8 mouse cellular contexts compared by ENCODE assay signal in the genomic region with DNA sequence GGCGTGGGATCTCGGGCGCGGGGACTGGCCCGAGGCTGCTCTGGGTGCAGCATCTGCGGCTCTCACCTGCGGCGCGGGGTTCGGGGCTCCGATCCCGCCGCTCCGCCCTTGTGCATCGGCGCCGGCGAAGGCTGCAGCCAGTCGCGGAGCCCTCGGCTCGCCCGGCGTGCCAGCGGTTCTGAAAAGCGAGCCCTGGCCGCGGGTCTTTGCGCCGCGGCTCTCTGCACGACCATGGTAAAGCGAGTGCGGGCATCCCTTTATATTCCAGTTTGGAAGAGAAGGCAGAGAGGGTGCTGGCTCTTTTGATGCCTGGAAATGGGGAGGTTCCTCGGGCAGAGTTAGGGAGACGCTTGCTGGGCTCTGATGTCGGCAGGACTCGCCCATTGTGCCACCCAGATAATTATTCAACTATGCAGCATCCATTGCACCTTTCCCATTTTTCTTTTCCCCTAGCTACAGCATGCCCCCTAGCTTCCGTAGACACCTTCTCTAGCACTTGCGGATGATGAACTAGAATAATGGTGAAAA. TPM values are rescaled to one million over a fixed set of nuclear protein-coding genes. Genes with fewer than 3 reads are reported as not detected.
A peak's percentile ranks its signal among the peaks of the same experiment; 100 is the strongest.
DNase-seq lines count a peak whose midpoint lies in the region; ATAC-seq and TF ChIP-seq lines count a peak whose summit lies in the region.

No protein-coding gene starts in this region.

- no peak for TF ChIP-seq POLR2A in small intestine, adult 2 months (IDR thresholded peaks at IDR 0.05; ENCODE audit: low read depth, low read length)

- peak; percentile 8 for DNase-seq in T-cell, adult 2 months (ENCODE audit: low spot score)
- peak; percentile 71 to 75 for DNase-seq in cerebellum, adult 18-20 months
- peak; percentile 47 for DNase-seq in forelimb bud, embryonic 11.5 days (ENCODE audit: low read depth, low spot score)
- DNase-seq in induced T-regulatory cell, adult 2 months (ENCODE audit: low read depth), result peak; percentile 43
- DNase-seq in left cerebral cortex, postnatal 14 days (ENCODE audit: low spot score in 2 of 2), result peak; percentile 48 to 49
- peak; percentile 97 for DNase-seq in midbrain, embryonic 11.5 days (ENCODE audit: low spot score, missing footprints)

- peak overlapping the region; percentile 96 for H3K9ac ChIP-seq in midbrain, embryonic 11.5 days (ENCODE audit: low read length)

- peak overlapping the region; percentile 95 for H3K4me3 ChIP-seq in midbrain, embryonic 11.5 days (ENCODE audit: low read depth, low read length)
- H3K4me3 ChIP-seq in small intestine, adult 2 months (ENCODE audit: low read depth, low read length), result peak overlapping the region; percentile 70

- TF ChIP-seq CTCF in small intestine, adult 2 months (IDR thresholded peaks at IDR 0.05; ENCODE audit: extremely low read depth, insufficient read length, insufficient replicate concordance, low read depth, low read length), result peak; percentile 19; the same call in 1 of the 2 replicates

- H3K4me1 ChIP-seq in midbrain, embryonic 11.5 days (ENCODE audit: control insufficient read depth, insufficient read depth, low read length), result peaks cover 5% of the 10 kb centered on the region
- no peaks in the 10 kb centered on the region for H3K4me1 ChIP-seq in small intestine, adult 2 months (ENCODE audit: control insufficient read depth, insufficient read depth, insufficient read length, low read length)

- H3K36me3 ChIP-seq in midbrain, embryonic 11.5 days (ENCODE audit: control insufficient read depth, insufficient read depth, low read length), result no peaks in the 10 kb centered on the region
- H3K36me3 ChIP-seq in small intestine, adult 2 months (ENCODE audit: control insufficient read depth, insufficient read depth, low read length), result no peaks in the 10 kb centered on the region

- intact Hi-C loops in left cerebral cortex, postnatal 14 days (cut with DNase I), result loop anchor here (5.0 kb wide), 3 partner anchors 42 to 232 kb away; no protein-coding TSS in a partner anchor

- H3K27me3 ChIP-seq in midbrain, embryonic 11.5 days (ENCODE audit: control insufficient read depth, insufficient read depth, low read length), result no peaks in the 10 kb centered on the region
- peaks cover 13% of the 10 kb centered on the region for H3K27me3 ChIP-seq in small intestine, adult 2 months (ENCODE audit: control insufficient read depth, insufficient read depth, low read length)

- no peaks in the 10 kb centered on the region for H3K9me3 ChIP-seq in midbrain, embryonic 11.5 days (ENCODE audit: control insufficient read depth, low read length)

- WGBS in midbrain, embryonic 11.5 days, result 0% methylated on average over 36 of the region's 40 CpGs
- WGBS in small intestine, adult 2 months, result under 1% methylated on average over 40 of the region's 40 CpGs

- peak overlapping the region; percentile 53 for H3K4me2 ChIP-seq in midbrain, embryonic 11.5 days

- ATAC-seq in midbrain, embryonic 11.5 days (ENCODE audit: low FRiP score), result peak; percentile 3; the same call in 1 of the 2 replicates
- ATAC-seq in megakaryocyte progenitor cell, adult 5-6 weeks (replicated peaks; ENCODE audit: poor library complexity), result no peak

- peak overlapping the region; percentile 96 for H3K27ac ChIP-seq in midbrain, embryonic 11.5 days (ENCODE audit: low read depth, low read length)
- H3K27ac ChIP-seq in small intestine, adult 2 months (ENCODE audit: insufficient read depth, low read depth, low read length), result no peak overlapping the region

RNA-seq across cellular contexts. Expression of a gene that starts 1.1 kb away (rescaled TPM):
- total RNA-seq in left cerebral cortex, postnatal 14 days (2021), result 100 to 1,000 TPM; 327 to 340 TPM
- polyA plus RNA-seq in midbrain, embryonic 11.5 days (2014; fragmentation: Nextera tagmentation; extraction: Ambion mirVana), result 49.1 and 55.3 TPM in 2 replicates
- 0.87 and 1.3 TPM in 2 replicates for polyA plus RNA-seq in small intestine, adult 2 months (2012; rRNA removed)
- total RNA-seq in megakaryocyte progenitor cell, adult 5-6 weeks (2015), result 0.07 TPM in 1 of 2 replicates, not detected in the other
- not detected in 2 replicates for total RNA-seq in megakaryocyte progenitor cell, adult 5-6 weeks (2017)

RNA-seq across cellular contexts. Expression of a gene that starts 1.2 kb away (rescaled TPM):
- 10 to 100 TPM; 41.3 to 48.3 TPM for total RNA-seq in left cerebral cortex, postnatal 14 days (2021)
- 38.7 and 38.9 TPM in 2 replicates for polyA plus RNA-seq in midbrain, embryonic 11.5 days (2014; fragmentation: Nextera tagmentation; extraction: Ambion mirVana)
- polyA plus RNA-seq in small intestine, adult 2 months (2012; rRNA removed), result 8.0 and 12.5 TPM in 2 replicates
- total RNA-seq in megakaryocyte progenitor cell, adult 5-6 weeks (2015), result 75.1 and 82.8 TPM in 2 replicates
- total RNA-seq in megakaryocyte progenitor cell, adult 5-6 weeks (2017), result 28.3 and 37.4 TPM in 2 replicates

Comparison
In these comparisons a context has a peak if more than half of its experiments do, and no peak if none do; other contexts are left out.
1. DNase-seq: peak in every context shown above with its lines; median percentile 97 in midbrain, embryonic 11.5 days; 73 in cerebellum, adult 18-20 months; 48 in left cerebral cortex, postnatal 14 days; 47 in forelimb bud, embryonic 11.5 days; 43 in induced T-regulatory cell, adult 2 months; 8 in T-cell, adult 2 months.
2. RNA of a gene that starts 1.1 kb away (total RNA-seq): 327 to 340 TPM in left cerebral cortex, postnatal 14 days; 0.07 TPM in megakaryocyte progenitor cell, adult 5-6 weeks; every median in the first group is over 100 times any median in the second.